Mouse (Mus musculus) adrenal gland, postnatal 0 days (tissue): ENCODE measurements around the gene Sos1. TPM values are rescaled to one million over a fixed set of nuclear protein-coding genes. Genes with fewer than 3 reads are reported as not detected.

Source experiments
- polyA plus RNA-seq: library from polyadenylated mRNA; unstranded; fragments of >200 nt; fragmentation: Nextera tagmentation; extraction: Ambion mirVana; gene quantifications from 2 replicates; pipeline ENCODE4 v1.2.1, GENCODE M21; 2015

Gene Sos1
- 3.7 and 4.1 TPM in 2 replicates for polyA plus RNA-seq

GRCm38 (mm10) chr17:80480031-80480854, at the start of gene Sos1:
Gene Sos1, minus strand, starts transcription at chr17:80480453.

GRCm38 (mm10) chr17:80372989-80373725, 107.1 kb downstream of the Sos1 start, which contains the start of gene Gm10190:
Gene Gm10190, minus strand, starts transcription at chr17:80373541.

Other genes starting within 250 kb of the Sos1 start
- 25.7 and 27.1 TPM in 2 replicates for gene Morn2, start 190.2 kb downstream of the Sos1 start, polyA plus RNA-seq
- 9.2 and 13.0 TPM in 2 replicates for gene Dhx57, start 190.0 kb downstream of the Sos1 start, polyA plus RNA-seq
- gene Arhgef33, start 173.0 kb downstream of the Sos1 start, polyA plus RNA-seq: 1.5 and 2.5 TPM in 2 replicates
- gene Gm10190, start 106.9 kb downstream of the Sos1 start, polyA plus RNA-seq: 1.4 and 3.0 TPM in 2 replicates
- gene Cdkl4, start 97.4 kb upstream of the Sos1 start, polyA plus RNA-seq: 0.08 and 0.20 TPM in 2 replicates
- gene Map4k3, start 248.0 kb upstream of the Sos1 start, polyA plus RNA-seq: 10.8 and 14.8 TPM in 2 replicates